Mouse (Mus musculus) c-Kit-positive CD71-positive TER-119-negative erythroid progenitor cells, embryonic 14.5 days (primary cell): ENCODE results near the gene Gm21739.
"Not testable (repeated sequence)": the region's sequence is repeated elsewhere in the genome, so short reads cannot be mapped to it uniquely, and the experiment has no call there.

ENCODE experiments used
- DNase-seq: peaks from one replicate; pipeline ENCODE4 v3.0.0-alpha.2; 2013; ENCODE audit warnings: low read depth

The Gm21739 gene

DNA sequence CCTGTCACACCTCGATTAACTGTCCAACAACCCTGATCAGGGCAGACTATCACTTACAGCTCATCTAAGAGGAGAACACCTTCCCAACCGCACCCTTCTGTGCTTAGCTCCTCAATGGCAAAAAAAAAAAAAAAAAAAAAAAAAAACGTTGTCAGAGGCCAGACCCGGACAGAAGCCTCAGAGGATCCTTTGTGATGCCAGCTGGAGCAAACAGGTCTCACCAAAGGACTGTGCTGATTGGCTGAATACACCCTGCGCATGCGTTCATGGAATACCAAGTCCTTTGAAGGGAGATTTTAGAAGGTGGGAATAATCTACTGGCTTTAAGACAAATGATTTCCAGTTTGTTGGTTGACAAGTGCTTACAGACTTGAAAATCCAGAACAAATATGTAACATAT is at the start of gene Gm21739:
Gene Gm21739, minus strand, starts transcription at position 101 of the 400 bp plus-strand sequence.
- DNase-seq, result not testable (repeated sequence)
